Mouse (Mus musculus) midbrain, postnatal 0 days (tissue): ENCODE results near the gene Il12rb2. TPM values are rescaled to one million over a fixed set of nuclear protein-coding genes. Genes with fewer than 3 reads are reported as not detected.

Experiments
- ATAC-seq: fragments of 200-750 bp; cut with Nextera tagmentation; 2 replicates; pipeline ENCODE4 v1.8.0; 2017; ENCODE audit warnings: moderate number of reproducible peaks, mild to moderate bottlenecking, moderate TSS enrichment, moderate library complexity; ENCODE audit not compliant: low FRiP score
- DNase-seq: peaks from one replicate; pipeline ENCODE4 v3.0.0-alpha.2; 2015; ENCODE audit warnings: low spot score
- H3K27ac ChIP-seq: fragments of 300-500 bp; sonication (generic); 2 replicates; pipeline ENCODE4 v1.5.1; 2014; ENCODE audit warnings: low read depth, mild to moderate bottlenecking, low read length, mixed read lengths
- H3K27me3 ChIP-seq: fragments of 300-500 bp; sonication (generic); 2 replicates; pipeline ENCODE4 v1.6.1; 2014; ENCODE audit warnings: low read length, control low read depth, mixed read lengths; ENCODE audit not compliant: insufficient read depth
- H3K36me3 ChIP-seq: fragments of 300-500 bp; sonication (generic); 2 replicates; pipeline ENCODE4 v1.6.1; 2014; ENCODE audit warnings: low read length, control low read depth, mixed read lengths; ENCODE audit not compliant: insufficient read depth
- H3K4me1 ChIP-seq: fragments of 300-500 bp; sonication (generic); 2 replicates; pipeline ENCODE4 v1.6.1; 2014; ENCODE audit warnings: mild to moderate bottlenecking, control low read depth, antibody characterized with exemption, low read length, mixed read lengths; ENCODE audit not compliant: insufficient read depth
- H3K4me2 ChIP-seq: fragments of 300-500 bp; sonication (generic); 2 replicates; pipeline ENCODE4 v1.6.1; 2014; ENCODE audit warnings: low read depth, mild to moderate bottlenecking, low read length, mixed read lengths; ENCODE audit not compliant: poor library complexity, severe bottlenecking
- H3K4me3 ChIP-seq: fragments of 300-500 bp; sonication (generic); 2 replicates; pipeline ENCODE4 v1.5.1; 2014; ENCODE audit warnings: low read depth, mild to moderate bottlenecking, low read length, moderate library complexity
- H3K9ac ChIP-seq: fragments of 300-500 bp; sonication (generic); replicated peaks from 2 replicates; pipeline ENCODE4 v1.6.1; 2014; ENCODE audit warnings: mild to moderate bottlenecking, low read length, moderate library complexity, mixed read lengths; ENCODE audit not compliant: poor library complexity, severe bottlenecking
- H3K9me3 ChIP-seq: fragments of 300-500 bp; sonication (generic); 2 replicates; pipeline ENCODE4 v1.6.1; 2016; ENCODE audit warnings: low read length, control low read depth
- CTCF ChIP-seq: IDR thresholded peaks from 2 replicates; pipeline ENCODE4 v1.5.1; 2016; ENCODE audit warnings: antibody characterized with exemption, mild to moderate bottlenecking
- WGBS: fragments of 180-500 bp; shearing (Covaris S2); extraction: QIAGEN DNeasy Blood & Tissue Kit; methylation state at CpG from one replicate; pipeline ENCODE4 v1.1.7; 2014; 5-methylcytosine and 5-hydroxymethylcytosine counted together
- polyA plus RNA-seq: library from polyadenylated mRNA; unstranded; fragments of >200 nt; fragmentation: Nextera tagmentation; extraction: Ambion mirVana; gene quantifications from 2 replicates; pipeline ENCODE4 v1.2.1, GENCODE M21; 2015
- total RNA-seq: library from RNA; depleted of rRNA; stranded (reverse); fragments of >200 nt; gene quantifications from 2 replicates; pipeline ENCODE4 v1.2.3, GENCODE M21; 2014

Il12rb2 gene
- total and polyA plus RNA-seq, 2 experiments from 2014 or later, result 0.07 to 0.22 TPM

GRCm38 (mm10) chr6:67302471-67302870 is 73.5 kb downstream of the Il12rb2 start:
- Histone ChIP-seq H3K36me3 (no peaks in the 10 kb centered on the region), H3K4me3 (no peak overlapping the region), H3K27me3 (no peaks in the 10 kb centered on the region), H3K4me1 (no peaks in the 10 kb centered on the region), H3K9me3 (no peaks in the 10 kb centered on the region), H3K27ac (no peak overlapping the region), H3K9ac (no peak overlapping the region), H3K4me2 (no peak overlapping the region)
- no peak for TF ChIP-seq CTCF
- DNase-seq (no peak), ATAC-seq (no peak)
- WGBS, result 76% methylated on average over 4 of the region's 4 CpGs

GRCm38 (mm10) chr6:67301230-67301629 is 74.8 kb downstream of the Il12rb2 start:
- H3K4me2 ChIP-seq, result no peak overlapping the region
- H3K9ac ChIP-seq, result no peak overlapping the region; the same call in 1 of the 2 replicates
- H3K27ac ChIP-seq, result no peak overlapping the region
- no peak for ATAC-seq
- WGBS, result 97% methylated on average over 3 of the region's 3 CpGs
- no peak for TF ChIP-seq CTCF
- H3K9me3 ChIP-seq, result no peaks in the 10 kb centered on the region
- no peaks in the 10 kb centered on the region for H3K4me1 ChIP-seq
- DNase-seq, result no peak
- H3K36me3 ChIP-seq, result no peaks in the 10 kb centered on the region
- H3K27me3 ChIP-seq, result no peaks in the 10 kb centered on the region
- no peak overlapping the region for H3K4me3 ChIP-seq

- no peaks in the 10 kb centered on the region for H3K9me3 ChIP-seq
- no peak overlapping the region; the same call in 1 of the 2 replicates for H3K9ac ChIP-seq
- no peaks in the 10 kb centered on the region for H3K4me1 ChIP-seq
- no peak for TF ChIP-seq CTCF
- H3K27ac ChIP-seq, result no peak overlapping the region
- no peaks in the 10 kb centered on the region for H3K36me3 ChIP-seq
- 41% methylated on average over 6 of the region's 6 CpGs for WGBS
- peak; percentile 19 for DNase-seq
- H3K4me3 ChIP-seq, result no peak overlapping the region
- ATAC-seq, result no peak
- no peaks in the 10 kb centered on the region for H3K27me3 ChIP-seq
- H3K4me2 ChIP-seq, result no peak overlapping the region
Measured at GRCm38 (mm10) chr6:67300710-67301163, 75.3 kb downstream of the Il12rb2 start.

- TF ChIP-seq CTCF, result no peak
- no peak for ATAC-seq
- 77% methylated on average over 4 of the region's 4 CpGs for WGBS
Measured at GRCm38 (mm10) chr6:67300300-67300699, 75.7 kb downstream of the Il12rb2 start.

GRCm38 (mm10) chr6:67298742-67299141 is 77.2 kb downstream of the Il12rb2 start:
- Histone ChIP-seq H3K4me3 (no peak overlapping the region), H3K9me3 (no peaks in the 10 kb centered on the region), H3K9ac (no peak overlapping the region), H3K27ac (no peak overlapping the region), H3K4me1 (no peaks in the 10 kb centered on the region), H3K4me2 (no peak overlapping the region), H3K36me3 (no peaks in the 10 kb centered on the region), H3K27me3 (no peaks in the 10 kb centered on the region)
- TF ChIP-seq CTCF, result no peak
- ATAC-seq, result no peak
- WGBS, result 49% methylated on average over 5 of the region's 5 CpGs
- DNase-seq, result no peak

More at GRCm38 (mm10) chr6:67300300-67300699, 75.7 kb downstream of the Il12rb2 start:
- Histone ChIP-seq H3K4me1 (no peaks in the 10 kb centered on the region), H3K9ac (no peak overlapping the region), H3K27ac (no peak overlapping the region), H3K4me2 (no peak overlapping the region), H3K9me3 (no peaks in the 10 kb centered on the region), H3K36me3 (no peaks in the 10 kb centered on the region), H3K4me3 (no peak overlapping the region), H3K27me3 (no peaks in the 10 kb centered on the region)
- DNase-seq, result no peak

- H3K9me3 ChIP-seq, result no peaks in the 10 kb centered on the region
- H3K9ac ChIP-seq, result no peak overlapping the region
- H3K4me1 ChIP-seq, result no peaks in the 10 kb centered on the region
- peak; percentile 49 for TF ChIP-seq CTCF
- 64% methylated on average over 5 of the region's 5 CpGs for WGBS
- no peak overlapping the region for H3K27ac ChIP-seq
- no peak overlapping the region for H3K4me2 ChIP-seq
- H3K27me3 ChIP-seq, result no peaks in the 10 kb centered on the region
- no peak overlapping the region for H3K4me3 ChIP-seq
- ATAC-seq (no peak), DNase-seq (no peak)
- no peaks in the 10 kb centered on the region for H3K36me3 ChIP-seq
Measured at GRCm38 (mm10) chr6:67296126-67296525, 79.9 kb downstream of the Il12rb2 start.
